Mouse (Mus musculus) hindbrain, embryonic 10.5 days (tissue): ENCODE data around the gene Smim17. TPM values are rescaled to one million over a fixed set of nuclear protein-coding genes. Genes with fewer than 3 reads are reported as not detected.
"Not testable (repeated sequence)": the region's sequence is repeated elsewhere in the genome, so short reads cannot be mapped to it uniquely, and the experiment has no call there.

Experiments used
- DNase-seq: peaks from one replicate; pipeline ENCODE4 v3.0.0-alpha.2; 2017; ENCODE audit warnings: low spot score
- H3K27ac ChIP-seq: fragments of 300-500 bp; sonication (generic); 2 replicates; pipeline ENCODE4 v1.5.1; 2016; ENCODE audit warnings: mild to moderate bottlenecking, moderate library complexity
- H3K27me3 ChIP-seq: fragments of 300-500 bp; sonication (generic); 2 replicates; pipeline ENCODE4 v1.6.1; 2016; ENCODE audit warnings: mild to moderate bottlenecking; ENCODE audit not compliant: poor library complexity, insufficient read depth, severe bottlenecking
- H3K36me3 ChIP-seq: fragments of 300-500 bp; sonication (generic); 2 replicates; pipeline ENCODE4 v1.6.1; 2016; ENCODE audit warnings: mild to moderate bottlenecking, moderate library complexity
- H3K4me1 ChIP-seq: fragments of 300-500 bp; sonication (generic); replicated peaks from 2 replicates; pipeline ENCODE4 v1.6.1; 2016; ENCODE audit warnings: mild to moderate bottlenecking
- H3K4me3 ChIP-seq: fragments of 300-500 bp; sonication (generic); 2 replicates; pipeline ENCODE4 v1.5.1; 2016; ENCODE audit warnings: mild to moderate bottlenecking, moderate library complexity
- H3K9me3 ChIP-seq: fragments of 300-500 bp; sonication (generic); 2 replicates; pipeline ENCODE4 v1.6.1; 2016; ENCODE audit warnings: mild to moderate bottlenecking, moderate library complexity
- WGBS: fragments of 180-500 bp; shearing (Covaris S2); methylation state at CpG from one replicate; pipeline ENCODE4 v1.1.7; 2016; 5-methylcytosine and 5-hydroxymethylcytosine counted together
- polyA plus RNA-seq: library from polyadenylated mRNA; unstranded; fragments of >200 nt; fragmentation: Nextera tagmentation; extraction: Ambion mirVana; gene quantifications from 2 replicates; pipeline ENCODE4 v1.2.1, GENCODE M21; 2016

The Smim17 gene
- polyA plus RNA-seq, 1 experiment from 2014 or later: 1.2 TPM

DNA sequence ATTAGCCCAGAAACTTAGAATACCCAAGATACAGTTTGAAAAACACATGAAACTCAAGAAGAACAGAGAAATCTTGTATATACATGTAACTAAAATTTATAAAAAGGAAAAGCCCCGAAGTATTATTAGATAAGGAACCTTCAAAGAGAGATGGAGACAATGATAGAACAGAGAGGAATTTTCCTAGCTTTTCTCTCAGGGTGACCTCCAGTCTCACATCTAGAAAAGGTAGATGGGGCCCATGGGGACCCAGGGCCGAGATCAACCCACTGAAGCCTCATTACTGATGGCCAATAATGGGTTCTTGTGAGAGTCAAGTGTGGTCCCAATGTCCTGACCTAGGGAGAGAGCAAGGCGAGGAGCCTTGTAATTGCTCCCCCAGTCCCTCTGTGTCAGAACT is 39.9 kb downstream of the Smim17 start, which contains the start of gene Olfr1344:
Gene Olfr1344, plus strand, starts transcription at position 301 of the 400 bp plus-strand sequence.
- H3K9me3 ChIP-seq: peaks cover 11% of the 10 kb centered on the region; the same call in 1 of the 2 replicates
- H3K36me3 ChIP-seq: no peaks in the 10 kb centered on the region
- no peak within 1 kb of the TSS for H3K27ac ChIP-seq
- WGBS: 85% methylated on average over 3 of the region's 3 CpGs
- peaks cover 17% of the 10 kb centered on the region for H3K4me1 ChIP-seq
- H3K27me3 ChIP-seq: no peaks in the 10 kb centered on the region
- DNase-seq: no peak
- no peak within 1 kb of the TSS for H3K4me3 ChIP-seq

DNA sequence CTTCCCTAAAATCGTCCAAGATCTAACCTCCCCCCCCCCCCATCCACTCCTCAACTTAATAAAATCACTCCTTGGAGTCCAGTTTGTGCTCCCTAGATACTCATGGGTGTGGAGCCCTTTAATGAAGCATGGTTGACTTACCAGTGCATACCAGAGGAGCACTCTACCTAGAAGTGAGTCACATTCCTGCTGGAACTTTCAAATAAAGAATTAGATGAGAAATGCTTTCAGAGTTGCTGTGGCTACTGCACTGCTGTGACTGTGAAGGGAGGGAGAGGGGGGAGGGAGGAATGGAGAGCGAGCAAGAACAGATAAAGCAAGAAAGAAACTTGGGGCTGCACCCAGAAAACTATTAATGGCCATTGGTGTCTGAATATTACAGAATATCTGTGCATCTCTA is 42.7 kb downstream of the Smim17 start:
- Histone ChIP-seq H3K4me3 (no peak overlapping the region), H3K36me3 (no peaks in the 10 kb centered on the region), H3K4me1 (peaks cover 4% of the 10 kb centered on the region; the same call in 1 of the 2 replicates), H3K27ac (no peak overlapping the region), H3K27me3 (no peaks in the 10 kb centered on the region), H3K9me3 (peaks cover 11% of the 10 kb centered on the region; the same call in 1 of the 2 replicates)
- 65% methylated on average over 2 of the region's 2 CpGs for WGBS
- no peak for DNase-seq

DNA sequence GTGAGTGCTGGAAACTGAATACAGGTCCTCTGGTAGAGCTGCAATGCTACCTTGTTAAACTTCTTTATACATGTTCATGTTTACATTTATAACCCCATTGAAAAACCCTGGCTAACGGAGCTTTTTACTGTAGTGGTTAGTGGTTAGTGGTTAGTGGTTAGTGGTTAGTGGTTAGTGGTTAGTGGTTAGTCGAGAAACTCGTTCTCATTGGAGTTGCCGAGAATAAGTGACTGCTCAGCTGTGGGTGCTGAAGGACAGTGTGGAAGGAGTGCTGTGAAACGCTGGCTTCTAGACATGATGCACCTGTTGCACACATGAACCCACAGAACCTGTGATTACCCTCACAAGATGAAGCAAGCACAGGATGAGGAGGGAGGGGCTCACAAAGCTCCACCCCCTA is 49.3 kb downstream of the Smim17 start:
- Histone ChIP-seq H3K27ac (no peak overlapping the region), H3K9me3 (peaks cover 10% of the 10 kb centered on the region; the same call in 1 of the 2 replicates), H3K27me3 (no peaks in the 10 kb centered on the region), H3K36me3 (no peaks in the 10 kb centered on the region), H3K4me1 (no peaks in the 10 kb centered on the region), H3K4me3 (no peak overlapping the region)
- DNase-seq: no peak
- 89% methylated on average over 5 of the region's 5 CpGs for WGBS

DNA sequence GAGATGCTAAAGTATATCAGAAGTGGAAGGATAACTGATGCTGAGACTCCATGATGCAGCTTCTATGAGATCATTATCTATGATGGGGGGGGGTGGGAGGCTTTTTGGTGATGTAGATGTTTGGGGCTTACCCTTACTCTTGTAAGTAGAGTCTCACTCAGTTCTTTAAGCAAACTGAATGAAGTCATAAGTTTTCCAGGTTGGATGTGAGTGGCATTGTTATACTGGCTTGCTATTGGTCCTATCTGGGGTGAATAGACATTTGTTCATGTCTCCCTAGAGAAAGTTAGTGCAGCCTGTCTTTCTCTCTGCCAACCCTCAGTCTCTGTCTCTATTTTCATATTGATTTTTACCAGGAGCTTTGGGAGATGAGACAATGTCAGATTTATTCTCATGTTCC is 57.4 kb downstream of the Smim17 start, which contains the start of gene Olfr1336:
Gene Olfr1336, plus strand, starts transcription at position 301 of the 400 bp plus-strand sequence.
- no peak for DNase-seq
- Histone ChIP-seq H3K27me3 (no peaks in the 10 kb centered on the region), H3K4me3 (no peak within 1 kb of the TSS), H3K27ac (no peak within 1 kb of the TSS), H3K36me3 (no peaks in the 10 kb centered on the region), H3K9me3 (peaks cover 15% of the 10 kb centered on the region; the same call in 1 of the 2 replicates), H3K4me1 (no peaks in the 10 kb centered on the region)

DNA sequence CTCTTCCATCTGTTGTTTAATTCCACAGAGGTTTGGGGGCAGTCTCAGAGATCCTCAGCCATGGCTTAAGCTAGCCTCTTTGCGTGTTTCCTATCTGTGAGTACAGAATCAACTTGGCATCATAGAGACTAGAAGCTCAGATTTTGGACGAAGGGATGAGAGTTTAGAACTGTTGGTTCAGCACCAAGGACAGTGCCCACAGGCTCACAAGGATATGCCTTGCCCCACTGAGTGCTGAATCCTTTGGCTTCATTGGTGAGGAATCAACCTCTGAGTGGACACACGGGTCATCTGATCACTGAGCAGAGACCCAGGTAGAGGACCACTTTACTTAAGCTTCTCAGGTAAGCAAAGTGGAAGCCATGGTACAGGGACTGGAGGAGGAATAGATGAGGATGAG is 57.9 kb downstream of the Smim17 start:
- 42% methylated on average over 3 of the region's 3 CpGs for WGBS
- Histone ChIP-seq H3K9me3 (peaks cover 18% of the 10 kb centered on the region; the same call in 1 of the 2 replicates), H3K4me3 (no peak overlapping the region), H3K27me3 (no peaks in the 10 kb centered on the region), H3K4me1 (no peaks in the 10 kb centered on the region), H3K36me3 (no peaks in the 10 kb centered on the region), H3K27ac (no peak overlapping the region)
- DNase-seq: no peak

DNA sequence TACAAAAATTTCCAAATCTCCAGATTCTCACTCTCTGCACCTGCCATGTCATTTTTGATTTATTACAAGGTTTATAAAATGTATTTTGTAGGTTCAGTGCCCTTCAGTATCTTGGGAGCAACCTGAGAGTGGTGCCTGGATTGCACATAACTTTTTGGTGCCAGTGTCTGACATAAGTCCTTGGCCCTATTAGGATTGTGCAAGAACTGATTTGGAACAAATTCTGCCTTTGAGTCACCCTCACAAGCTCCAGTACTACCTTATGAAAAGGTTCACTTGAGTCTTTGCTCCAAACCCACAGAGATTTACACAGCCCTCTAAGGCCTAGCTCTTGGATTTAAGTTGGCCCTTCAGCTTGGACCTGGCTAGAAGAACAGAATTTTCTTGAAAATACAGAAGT is 68.4 kb downstream of the Smim17 start, which contains the start of gene Olfr1346:
Gene Olfr1346, plus strand, starts transcription at position 151 of the 400 bp plus-strand sequence.
- 0 out of 2 replicates have a peak, but pooled peaks cover 5% of the 10 kb centered on the region for H3K9me3 ChIP-seq
- H3K36me3 ChIP-seq: no peaks in the 10 kb centered on the region
- H3K27ac ChIP-seq: no peak within 1 kb of the TSS
- no peaks in the 10 kb centered on the region for H3K4me1 ChIP-seq
- no peak for DNase-seq
- H3K4me3 ChIP-seq: no peak within 1 kb of the TSS
- H3K27me3 ChIP-seq: no peaks in the 10 kb centered on the region

DNA sequence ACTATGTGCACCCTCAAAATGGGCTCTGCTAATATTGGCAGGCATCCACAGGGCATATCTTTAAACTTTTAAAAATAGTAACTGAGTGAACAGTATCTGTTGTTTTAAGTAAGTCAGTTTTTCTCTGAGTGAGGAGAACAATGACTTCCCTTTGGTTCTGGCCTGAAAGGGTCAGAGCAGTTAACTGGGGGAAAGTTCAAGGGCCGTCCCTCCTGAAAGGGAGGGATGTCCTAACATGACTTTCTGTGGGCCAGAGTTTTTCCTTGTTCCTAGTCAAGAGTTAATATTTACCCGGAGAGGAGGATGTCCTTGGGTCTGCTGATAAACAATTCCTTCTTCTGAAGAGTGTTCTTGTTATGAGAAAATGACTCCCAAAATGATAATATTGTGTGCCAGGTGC is 79.1 kb downstream of the Smim17 start:
- H3K9me3 ChIP-seq: peaks cover 37% of the 10 kb centered on the region
- H3K4me3 ChIP-seq, H3K36me3 ChIP-seq, H3K27me3 ChIP-seq, H3K4me1 ChIP-seq, DNase-seq, H3K27ac ChIP-seq: not testable (repeated sequence)
- WGBS: 79% methylated on average over 2 of the region's 2 CpGs

Other genes starting within 250 kb of the Smim17 start
- gene Zfp787, start 242.7 kb upstream of the Smim17 start, polyA plus RNA-seq: 24.2 and 31.8 TPM in 2 replicates
- 84.4 and 91.4 TPM in 2 replicates for gene Zfp444, start 226.5 kb upstream of the Smim17 start, polyA plus RNA-seq
- not detected in 2 replicates for gene Galp, start 201.6 kb upstream of the Smim17 start, polyA plus RNA-seq
- gene Zscan5b, start 176.4 kb upstream of the Smim17 start, polyA plus RNA-seq: not detected in 2 replicates
- 0.24 TPM in 1 of 2 replicates, not detected in the other for gene Epp13, start 146.0 kb upstream of the Smim17 start, polyA plus RNA-seq
- 8.5 and 9.6 TPM in 2 replicates for gene Zfp667, start 112.1 kb upstream of the Smim17 start, polyA plus RNA-seq
- gene Zfp583, start 67.4 kb upstream of the Smim17 start, polyA plus RNA-seq: 6.8 and 7.2 TPM in 2 replicates
- gene Gm3854, start 55.0 kb upstream of the Smim17 start, polyA plus RNA-seq: 3.4 and 3.5 TPM in 2 replicates
- 2.3 and 2.5 TPM in 2 replicates for gene Zfp78, start 35.4 kb upstream of the Smim17 start, polyA plus RNA-seq
- gene Zfp28, start 15.4 kb upstream of the Smim17 start, polyA plus RNA-seq: 12.0 and 13.0 TPM in 2 replicates
- gene Gm20715, start 11.6 kb downstream of the Smim17 start, polyA plus RNA-seq: not detected in 2 replicates
- 0.08 TPM in 1 of 2 replicates, not detected in the other for gene Olfr1344, start 40.0 kb downstream of the Smim17 start, polyA plus RNA-seq
- not detected in 2 replicates for gene Olfr1336, start 57.5 kb downstream of the Smim17 start, polyA plus RNA-seq
- gene Olfr1346, start 68.4 kb downstream of the Smim17 start, polyA plus RNA-seq: not detected in 2 replicates
- not detected in 2 replicates for gene Olfr5, start 88.2 kb downstream of the Smim17 start, polyA plus RNA-seq
- not detected in 2 replicates for gene Olfr1347, start 101.0 kb downstream of the Smim17 start, polyA plus RNA-seq
- not detected in 2 replicates for gene Olfr1348, start 110.0 kb downstream of the Smim17 start, polyA plus RNA-seq
- not detected in 2 replicates for gene Olfr1349, start 124.2 kb downstream of the Smim17 start, polyA plus RNA-seq
- gene Olfr1350, start 166.1 kb downstream of the Smim17 start, polyA plus RNA-seq: not detected in 2 replicates